15 mouse cellular contexts compared by ENCODE assay signal in genomic region chr15:61408621-61409020, GRCm38 (mm10).
"Had no signal": no experiment of that assay in that cellular context is flagged by ENCODE, and none has a peak within 500 bp of the region (broad histone marks: within the 10 kb centered on the region; RNA-seq: fewer than 3 reads in every experiment).

No protein-coding gene starts in this region.

- H3K9ac ChIP-seq: kidney, embryonic 15.5 days; limb, embryonic 13.5 days; liver, embryonic 15.5 days; midbrain, embryonic 12.5 days; neural tube, embryonic 15.5 days had no signal

- DNase-seq: kidney, adult 2 months; kidney, postnatal 14 days; left cerebral cortex, postnatal 4 days; lung, adult 2 months; right cerebral cortex, adult 18-20 months; right cerebral cortex, postnatal 25 days; thymus, postnatal 14 days had no signal

- H3K4me3 ChIP-seq: kidney, embryonic 15.5 days; limb, embryonic 13.5 days; liver, embryonic 15.5 days; midbrain, embryonic 12.5 days; neural tube, embryonic 15.5 days had no signal

- H3K27ac ChIP-seq: kidney, embryonic 15.5 days; limb, embryonic 13.5 days; liver, embryonic 15.5 days; macrophage; midbrain, embryonic 12.5 days; neural tube, embryonic 15.5 days; stomach, postnatal 0 days had no signal

- H3K27me3 ChIP-seq: kidney, embryonic 15.5 days; limb, embryonic 13.5 days; liver, embryonic 15.5 days; midbrain, embryonic 12.5 days; neural tube, embryonic 15.5 days had no signal

- H3K9me3 ChIP-seq: kidney, embryonic 15.5 days; limb, embryonic 13.5 days; liver, embryonic 15.5 days; midbrain, embryonic 12.5 days; neural tube, embryonic 15.5 days had no signal

- H3K4me1 ChIP-seq: kidney, embryonic 15.5 days; limb, embryonic 13.5 days; liver, embryonic 15.5 days; midbrain, embryonic 12.5 days; neural tube, embryonic 15.5 days had no signal

- H3K4me2 ChIP-seq: kidney, embryonic 15.5 days; limb, embryonic 13.5 days; liver, embryonic 15.5 days; midbrain, embryonic 12.5 days; neural tube, embryonic 15.5 days had no signal

- ATAC-seq: lung, postnatal 0 days had no signal

- H3K36me3 ChIP-seq: kidney, embryonic 15.5 days; limb, embryonic 13.5 days; liver, embryonic 15.5 days; midbrain, embryonic 12.5 days; neural tube, embryonic 15.5 days had no signal
